Mouse (Mus musculus) frontal cortex, postnatal 25 days (tissue): ENCODE measurements around the gene Shisa6.

ENCODE experiments used
- DNase-seq, 2 experiments: peaks; one replicate each; pipeline ENCODE4 v3.0.0; 2022; ENCODE audit warnings: low spot score in 2 of 2

Shisa6 gene

DNA sequence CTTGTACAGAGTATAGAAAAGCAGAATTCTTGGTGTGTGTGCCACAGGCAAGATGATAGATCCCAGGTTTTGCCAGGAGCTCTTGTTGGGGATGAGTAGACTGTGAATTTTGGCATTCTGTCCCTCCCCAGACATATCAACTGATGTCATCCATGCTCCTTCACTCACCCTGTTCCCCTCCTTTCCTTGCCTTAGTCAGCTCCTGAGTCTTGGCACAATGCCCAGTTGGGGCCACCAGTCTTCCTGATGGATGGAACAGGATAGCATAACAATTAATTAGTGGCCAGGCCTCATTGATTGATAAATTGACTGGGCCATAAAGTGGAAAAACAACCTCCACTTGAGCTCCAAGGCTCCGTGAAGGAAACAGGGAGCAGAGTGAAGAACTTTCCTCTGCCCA, 292.9 kb downstream of the Shisa6 start:
- no peak for DNase-seq

- no peak for DNase-seq
Observed at GRCm38 (mm10) chr11:66222133-66222532, 303.6 kb downstream of the Shisa6 start.

DNA sequence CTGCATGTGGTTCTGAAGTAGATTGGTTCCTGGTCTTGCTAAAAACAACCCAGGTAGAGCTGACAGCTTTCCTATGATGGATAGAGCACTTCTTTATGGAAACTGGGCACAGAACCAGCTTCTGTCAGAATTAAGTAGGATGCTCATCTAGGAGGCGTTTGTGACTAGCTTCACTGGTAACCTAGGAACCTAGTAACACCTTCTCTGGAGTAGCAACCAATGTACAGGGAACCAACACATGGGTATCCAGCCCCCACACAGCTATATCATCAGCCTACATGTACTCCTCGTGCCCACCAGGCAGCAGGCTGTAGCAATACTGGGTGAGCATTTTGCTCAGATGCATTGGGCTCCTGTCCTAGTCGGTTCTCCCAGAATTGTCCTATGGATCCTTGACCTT, 307.3 kb downstream of the Shisa6 start:
- no peak for DNase-seq

DNA sequence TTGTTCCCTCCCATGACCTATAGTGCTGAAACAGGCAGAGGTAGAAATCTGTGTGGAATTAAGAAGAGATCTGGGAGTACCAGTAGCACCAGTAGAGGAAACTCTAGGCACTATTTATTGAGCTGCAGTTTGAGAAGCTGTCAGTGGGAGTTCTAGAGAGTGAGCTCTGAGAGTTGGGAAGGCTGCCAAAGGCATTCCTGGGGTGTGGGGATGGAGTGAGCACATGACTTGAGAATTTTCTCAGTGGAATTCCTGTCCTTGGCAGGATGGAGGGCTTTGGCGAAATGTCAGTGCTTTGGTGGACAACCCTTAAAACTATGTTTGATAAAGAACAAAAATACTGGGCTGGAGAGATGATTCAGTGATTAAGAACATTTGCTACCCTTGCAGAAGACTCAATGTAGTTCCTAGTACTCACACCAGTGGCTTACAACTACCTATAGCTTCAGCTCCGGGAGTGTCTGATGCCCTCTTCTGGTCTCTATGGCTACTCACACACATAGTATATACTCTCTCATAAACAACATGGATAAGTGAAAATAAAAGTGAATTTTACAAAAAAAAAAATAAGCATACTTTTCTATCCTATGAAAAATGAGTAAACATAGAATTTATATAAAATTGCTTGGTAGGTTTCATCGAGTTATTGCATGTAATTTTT, 337.0 kb downstream of the Shisa6 start:
- peak in 1 of 2 experiments; percentile 11 for DNase-seq

DNA sequence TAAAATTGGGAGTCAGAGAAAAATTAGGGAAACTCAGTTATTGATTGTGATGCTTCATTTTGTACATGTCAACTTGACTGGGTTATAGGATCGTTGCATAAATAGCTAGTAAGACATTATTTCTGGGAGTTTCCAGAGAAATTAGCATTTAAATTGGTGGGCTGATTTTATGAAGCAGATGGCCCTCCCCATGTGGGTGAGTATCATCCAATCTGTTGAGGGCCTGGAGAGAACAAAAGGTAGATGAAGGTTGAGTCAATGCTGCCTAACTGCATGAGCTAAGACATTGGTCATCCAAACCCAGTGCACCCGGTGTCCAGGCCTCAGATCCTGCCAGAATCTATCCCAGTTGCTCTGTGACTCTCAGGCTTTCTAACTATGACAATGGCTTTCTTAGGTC, 337.6 kb downstream of the Shisa6 start:
- no peak for DNase-seq

GRCm38 (mm10) chr11:66177781-66178180, 348.0 kb downstream of the Shisa6 start:
- DNase-seq: no peak

GRCm38 (mm10) chr11:66167801-66168651, 357.7 kb downstream of the Shisa6 start, which contains the start of gene Dnah9:
Dnah9 (minus strand) TSS chr11:66168551.
- DNase-seq: peak; percentile 65 to 73

GRCm38 (mm10) chr11:66164022-66164421, 361.7 kb downstream of the Shisa6 start:
- DNase-seq: no peak
